Mouse (Mus musculus): ENCODE measurements around the gene B4galt5. TPM values are rescaled to one million over a fixed set of nuclear protein-coding genes. Genes with fewer than 3 reads are reported as not detected.

The B4galt5 gene
- polyA plus RNA-seq, 1 experiment from 2014 or later = 7.6 TPM

DNA sequence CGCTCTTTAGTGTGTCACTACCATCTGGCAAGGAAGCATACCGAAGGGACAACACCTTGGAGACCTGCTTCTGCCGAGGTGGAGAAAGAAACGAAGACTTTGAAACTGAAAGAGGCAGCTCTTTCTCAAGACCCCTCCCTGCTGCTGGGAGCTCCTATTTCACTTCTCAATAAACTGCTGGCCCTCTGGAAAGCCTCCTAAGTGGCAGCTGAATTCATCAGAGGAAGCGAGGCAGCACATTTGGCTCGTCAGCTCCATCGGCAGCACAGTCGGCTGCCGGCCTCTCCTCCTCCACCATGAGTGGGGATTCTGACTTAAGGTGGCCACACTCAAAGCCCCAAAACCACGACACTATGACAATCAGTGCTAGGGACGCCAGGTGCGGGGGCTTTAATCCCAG, 41.3 kb downstream of the B4galt5 start:
- no peaks in the 10 kb centered on the region for H3K27me3 ChIP-seq
- H3K4me3 ChIP-seq = no peak overlapping the region
- no peaks in the 10 kb centered on the region for H3K9me3 ChIP-seq
- no peak overlapping the region for H3K27ac ChIP-seq
- H3K4me2 ChIP-seq = no peak overlapping the region
- H3K4me1 ChIP-seq = 0 out of 2 replicates have a peak, but pooled peaks cover 3% of the 10 kb centered on the region
- no peak overlapping the region for H3K9ac ChIP-seq
- H3K36me3 ChIP-seq = peaks cover 54% of the 10 kb centered on the region
- 57% methylated on average over 12 of the region's 12 CpGs for whole genome bisulfite sequencing
- no peak for ATAC-seq (ENCODE audit: insufficient number of reproducible peaks, insufficient read depth, low FRiP score, low TSS enrichment, low read depth)

GRCm38 (mm10) chr2:167306626-167307541, 42.1 kb downstream of the B4galt5 start:
- Histone ChIP-seq H3K27ac (0 out of 2 replicates have a peak overlapping the region, but pooled peaks have one; percentile 11), H3K27me3 (no peaks in the 10 kb centered on the region), H3K36me3 (peaks cover 56% of the 10 kb centered on the region), H3K4me3 (no peak overlapping the region), H3K4me1 (0 out of 2 replicates have a peak, but pooled peaks cover 3% of the 10 kb centered on the region), H3K4me2 (no peak overlapping the region), H3K9me3 (no peaks in the 10 kb centered on the region), H3K9ac (no peak overlapping the region)
- 84% methylated on average over 15 of the region's 15 CpGs for WGBS
- no peak for ATAC-seq (ENCODE audit: insufficient number of reproducible peaks, insufficient read depth, low FRiP score, low TSS enrichment, low read depth)

GRCm38 (mm10) chr2:167306273-167306594, 42.7 kb downstream of the B4galt5 start:
- no peaks in the 10 kb centered on the region for H3K9me3 ChIP-seq
- WGBS = 79% methylated on average over 4 of the region's 4 CpGs
- no peak overlapping the region for H3K27ac ChIP-seq
- no peaks in the 10 kb centered on the region for H3K27me3 ChIP-seq
- 0 out of 2 replicates have a peak, but pooled peaks cover 3% of the 10 kb centered on the region for H3K4me1 ChIP-seq
- no peak overlapping the region for H3K4me2 ChIP-seq
- no peak overlapping the region for H3K9ac ChIP-seq
- peaks cover 59% of the 10 kb centered on the region for H3K36me3 ChIP-seq
- ATAC-seq (ENCODE audit: insufficient number of reproducible peaks, insufficient read depth, low FRiP score, low TSS enrichment, low read depth) = no peak
- no peak overlapping the region for H3K4me3 ChIP-seq

GRCm38 (mm10) chr2:167305382-167306272, 43.4 kb downstream of the B4galt5 start:
- no peak for ATAC-seq (ENCODE audit: insufficient number of reproducible peaks, insufficient read depth, low FRiP score, low TSS enrichment, low read depth)
- Histone ChIP-seq H3K4me3 (no peak overlapping the region), H3K27ac (no peak overlapping the region), H3K9me3 (no peaks in the 10 kb centered on the region), H3K36me3 (peaks cover 63% of the 10 kb centered on the region), H3K4me1 (0 out of 2 replicates have a peak, but pooled peaks cover 3% of the 10 kb centered on the region), H3K27me3 (no peaks in the 10 kb centered on the region), H3K9ac (no peak overlapping the region), H3K4me2 (no peak overlapping the region)
- 91% methylated on average over 12 of the region's 13 CpGs for WGBS

GRCm38 (mm10) chr2:167304651-167305381, 44.2 kb downstream of the B4galt5 start:
- no peak for ATAC-seq (ENCODE audit: insufficient number of reproducible peaks, insufficient read depth, low FRiP score, low TSS enrichment, low read depth)
- H3K36me3 ChIP-seq = peaks cover 69% of the 10 kb centered on the region
- H3K27ac ChIP-seq = no peak overlapping the region
- 86% methylated on average over 16 of the region's 16 CpGs for WGBS
- H3K4me1 ChIP-seq = 0 out of 2 replicates have a peak, but pooled peaks cover 6% of the 10 kb centered on the region
- no peak overlapping the region for H3K4me2 ChIP-seq
- no peak overlapping the region for H3K4me3 ChIP-seq
- no peaks in the 10 kb centered on the region for H3K9me3 ChIP-seq
- no peak overlapping the region for H3K9ac ChIP-seq
- H3K27me3 ChIP-seq = no peaks in the 10 kb centered on the region

DNA sequence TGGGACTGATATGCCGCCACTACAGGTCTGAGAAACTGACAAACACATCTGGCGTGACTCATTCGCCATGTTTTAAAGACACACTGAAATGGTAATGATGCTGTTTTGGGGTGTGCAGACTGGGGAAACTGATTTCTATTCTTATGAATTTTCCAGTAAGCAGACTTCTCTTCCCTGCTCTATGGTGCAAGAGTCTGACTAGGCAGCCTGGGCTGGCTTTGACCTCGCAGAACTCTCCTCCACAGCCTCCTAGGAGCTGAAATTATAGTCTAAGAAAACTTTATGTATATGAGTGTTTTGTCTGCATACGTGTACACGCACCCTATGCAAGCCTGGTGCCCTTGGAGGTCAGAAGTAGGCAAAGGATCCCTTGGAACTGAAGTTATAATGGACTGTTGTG, 45.2 kb downstream of the B4galt5 start:
- ATAC-seq (ENCODE audit: insufficient number of reproducible peaks, insufficient read depth, low FRiP score, low TSS enrichment, low read depth) = no peak
- H3K36me3 ChIP-seq = peaks cover 71% of the 10 kb centered on the region

GRCm38 (mm10) chr2:167303196-167303595, 45.8 kb downstream of the B4galt5 start:
- 89% methylated on average over 8 of the region's 8 CpGs for WGBS

More for the DNA sequence above, 45.2 kb downstream of the B4galt5 start:
- 94% methylated on average over 6 of the region's 6 CpGs for WGBS
- Histone ChIP-seq H3K4me3 (no peak overlapping the region), H3K4me1 (0 out of 2 replicates have a peak, but pooled peaks cover 6% of the 10 kb centered on the region), H3K27me3 (no peaks in the 10 kb centered on the region), H3K9ac (no peak overlapping the region), H3K4me2 (no peak overlapping the region), H3K9me3 (no peaks in the 10 kb centered on the region), H3K27ac (no peak overlapping the region)

GRCm38 (mm10) chr2:167302641-167303040, 46.3 kb downstream of the B4galt5 start:
- Histone ChIP-seq H3K9ac (no peak overlapping the region), H3K27me3 (no peaks in the 10 kb centered on the region), H3K36me3 (peaks cover 78% of the 10 kb centered on the region), H3K4me3 (no peak overlapping the region), H3K9me3 (no peaks in the 10 kb centered on the region), H3K27ac (no peak overlapping the region), H3K4me1 (0 out of 2 replicates have a peak, but pooled peaks cover 4% of the 10 kb centered on the region), H3K4me2 (no peak overlapping the region)
- no peak for ATAC-seq (ENCODE audit: insufficient number of reproducible peaks, insufficient read depth, low FRiP score, low TSS enrichment, low read depth)
- 74% methylated on average over 1 of the region's 1 CpGs for WGBS

More at GRCm38 (mm10) chr2:167303196-167303595, 45.8 kb downstream of the B4galt5 start:
- Histone ChIP-seq H3K4me3 (no peak overlapping the region), H3K9me3 (no peaks in the 10 kb centered on the region), H3K36me3 (peaks cover 74% of the 10 kb centered on the region), H3K9ac (no peak overlapping the region), H3K4me2 (no peak overlapping the region), H3K27me3 (no peaks in the 10 kb centered on the region), H3K27ac (no peak overlapping the region), H3K4me1 (0 out of 2 replicates have a peak, but pooled peaks cover 6% of the 10 kb centered on the region)
- no peak for ATAC-seq (ENCODE audit: insufficient number of reproducible peaks, insufficient read depth, low FRiP score, low TSS enrichment, low read depth)

DNA sequence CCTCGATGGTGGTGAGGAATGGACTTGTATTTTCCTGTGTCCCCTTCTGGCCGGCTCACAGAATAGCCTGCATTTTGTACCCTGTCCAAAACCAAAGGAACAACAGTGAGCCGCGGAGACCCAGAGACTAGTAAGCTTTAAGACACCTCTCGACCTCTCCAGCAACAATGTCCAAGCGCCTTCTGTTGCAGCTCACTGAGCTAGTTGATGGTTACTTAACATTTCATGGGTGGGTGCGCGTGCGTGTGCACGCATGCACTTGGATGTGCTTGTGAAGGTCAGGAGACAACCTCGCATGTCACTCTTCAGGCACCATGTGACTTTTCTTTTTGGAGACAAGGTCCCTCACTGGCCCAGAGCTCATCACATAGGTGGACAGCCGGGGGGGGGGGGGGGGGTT, 47.0 kb downstream of the B4galt5 start:
- H3K4me3 ChIP-seq = no peak overlapping the region
- H3K27ac ChIP-seq = no peak overlapping the region
- 0 out of 2 replicates have a peak, but pooled peaks cover 3% of the 10 kb centered on the region for H3K4me1 ChIP-seq
- peaks cover 75% of the 10 kb centered on the region for H3K36me3 ChIP-seq
- no peak for ATAC-seq (ENCODE audit: insufficient number of reproducible peaks, insufficient read depth, low FRiP score, low TSS enrichment, low read depth)
- no peak overlapping the region for H3K9ac ChIP-seq
- 90% methylated on average over 12 of the region's 12 CpGs for WGBS
- no peaks in the 10 kb centered on the region for H3K27me3 ChIP-seq
- no peaks in the 10 kb centered on the region for H3K9me3 ChIP-seq
- H3K4me2 ChIP-seq = no peak overlapping the region

GRCm38 (mm10) chr2:167301601-167302000, 47.4 kb downstream of the B4galt5 start:
- Histone ChIP-seq H3K9me3 (no peaks in the 10 kb centered on the region), H3K4me3 (no peak overlapping the region), H3K36me3 (peaks cover 70% of the 10 kb centered on the region), H3K27ac (no peak overlapping the region), H3K9ac (no peak overlapping the region), H3K4me1 (0 out of 2 replicates have a peak, but pooled peaks cover 3% of the 10 kb centered on the region), H3K27me3 (no peaks in the 10 kb centered on the region), H3K4me2 (no peak overlapping the region)
- 91% methylated on average over 7 of the region's 7 CpGs for WGBS
- no peak for ATAC-seq (ENCODE audit: insufficient number of reproducible peaks, insufficient read depth, low FRiP score, low TSS enrichment, low read depth)
